Mouse (Mus musculus) MEL (cell line): Measurements from ENCODE around the gene Gm28047.

Experiments
- CTCF ChIP-seq, 3 experiments: IDR thresholded peaks in 2 of 3; conservative IDR thresholded peaks in 1 of 3; 2 replicates each; pipeline ENCODE4 v1.5.1; 2011 to 2012; ENCODE audit warnings: low read length in 3 of 3, low read depth in 2 of 3, mild to moderate bottlenecking in 2 of 3, improper control_type of control experiment in 1 of 3, inconsistent platforms in 1 of 3, mixed read lengths in 1 of 3, moderate library complexity in 1 of 3; ENCODE audit not compliant: control insufficient read depth in 1 of 3, insufficient read depth in 1 of 3, poor library complexity in 1 of 3, severe bottlenecking in 1 of 3
- UBTF ChIP-seq: IDR thresholded peaks from 2 replicates; pipeline ENCODE4 v1.6.1; 2012; ENCODE audit warnings: low read depth, mild to moderate bottlenecking, inconsistent platforms, low read length, improper control_type of control experiment, moderate library complexity, borderline replicate concordance; ENCODE audit not compliant: insufficient read depth
- ZKSCAN1 ChIP-seq: IDR thresholded peaks from 2 replicates; pipeline ENCODE4 v1.6.1; 2012; ENCODE audit warnings: low read depth, mild to moderate bottlenecking, inconsistent platforms, low read length, improper control_type of control experiment, moderate library complexity

DNA sequence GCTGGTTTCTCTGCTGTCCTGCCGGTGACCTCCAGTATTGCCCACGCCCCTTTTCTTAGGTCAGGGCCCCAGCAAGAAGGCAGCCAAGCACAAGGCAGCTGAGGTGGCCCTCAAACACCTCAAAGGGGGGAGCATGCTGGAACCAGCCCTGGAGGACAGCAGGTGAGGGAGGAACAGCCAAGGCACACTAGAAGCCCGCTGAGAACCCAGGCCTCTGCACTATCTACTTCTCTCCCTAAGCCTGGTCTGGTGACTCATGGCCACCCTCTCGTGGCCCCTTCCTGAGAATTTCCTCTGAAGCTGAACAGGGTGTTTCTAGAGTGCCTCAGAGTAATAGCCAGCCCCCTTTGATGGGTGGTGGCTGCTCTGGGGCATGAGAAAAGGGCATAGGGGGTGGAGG is 104.5 kb downstream of the Gm28047 start:
- no peak for TF ChIP-seq ZKSCAN1
- no peak for TF ChIP-seq UBTF
- TF ChIP-seq CTCF (IDR thresholded peaks at IDR 0.05 in 2 of 3, conservative IDR thresholded peaks at IDR 0.05 in 1 of 3; ENCODE audit: control insufficient read depth in 1 of 3, insufficient read depth in 1 of 3, low read depth in 2 of 3, low read length in 3 of 3, poor library complexity in 1 of 3, severe bottlenecking in 1 of 3) = peak in 2 of 3 experiments; percentile 33 to 42; a peak in 5 of 6 replicates
